Mouse (Mus musculus) CH12.LX (cell line): ENCODE data around the gene Ints6. TPM values are rescaled to one million over a fixed set of nuclear protein-coding genes. Genes with fewer than 3 reads are reported as not detected.

Source experiments
- DNase-seq: peaks from one replicate; pipeline ENCODE4 v3.0.0-alpha.2; 2013; ENCODE audit errors: extremely low read depth
- H3K27ac ChIP-seq: 2 replicates; pipeline ENCODE4 v1.5.1; 2012; ENCODE audit warnings: low read depth, mild to moderate bottlenecking, control low read depth, moderate library complexity; ENCODE audit not compliant: insufficient read depth
- H3K27me3 ChIP-seq: replicated peaks from 2 replicates; pipeline ENCODE3; 2012; ENCODE audit warnings: inconsistent platforms
- H3K36me3 ChIP-seq, 2 experiments: replicated peaks in 1 of 2; 2 replicates each; pipeline versions ENCODE3 to v1.6.1; 2012; ENCODE audit warnings: inconsistent platforms in 1 of 2, low read length in 1 of 2, mild to moderate bottlenecking in 1 of 2, mixed read lengths in 1 of 2, moderate library complexity in 1 of 2; ENCODE audit not compliant: control insufficient read depth in 1 of 2, insufficient read depth in 1 of 2
- H3K4me1 ChIP-seq, 2 experiments: 2 replicates each; pipeline ENCODE4 v1.6.1; 2012; ENCODE audit warnings: inconsistent platforms in 1 of 2, moderate library complexity in 1 of 2; ENCODE audit not compliant: insufficient read depth in 2 of 2, control insufficient read depth in 1 of 2
- H3K4me2 ChIP-seq: 2 replicates; pipeline ENCODE4 v1.6.1; 2012; ENCODE audit warnings: low read depth, mild to moderate bottlenecking, control low read depth; ENCODE audit not compliant: poor library complexity, insufficient read depth, severe bottlenecking
- H3K4me3 ChIP-seq, 3 experiments: fragments of 150-350 bp in 1 of 3; sonication (generic) in 1 of 3; replicated peaks in 1 of 3; 2 replicates each; pipeline versions ENCODE3 to v1.5.1; 2011 to 2012; ENCODE audit warnings: low read depth in 2 of 3, low read length in 2 of 3, mild to moderate bottlenecking in 2 of 3, moderate library complexity in 2 of 3, control low read depth in 1 of 3, improper control_type of control experiment in 1 of 3, inconsistent platforms in 1 of 3, mixed read lengths in 1 of 3; ENCODE audit not compliant: poor library complexity in 1 of 3
- H3K79me2 ChIP-seq: replicated peaks from 2 replicates; pipeline ENCODE4 v1.6.1; 2012; ENCODE audit warnings: mild to moderate bottlenecking, moderate library complexity; ENCODE audit not compliant: control insufficient read depth, poor library complexity, insufficient read depth, severe bottlenecking; ENCODE audit errors: extremely low read depth
- H3K9ac ChIP-seq: 2 replicates; pipeline ENCODE4 v1.6.1; 2012; ENCODE audit warnings: low read depth, mild to moderate bottlenecking, control low read depth, moderate library complexity; ENCODE audit not compliant: insufficient read depth
- H3K9me3 ChIP-seq: replicated peaks from 2 replicates; pipeline ENCODE3; 2012; ENCODE audit warnings: low read length, inconsistent platforms, mixed read lengths
- CHD1 ChIP-seq: IDR thresholded peaks from 2 replicates; pipeline ENCODE4 v1.6.1; 2012; ENCODE audit warnings: low read depth, low read length, improper control_type of control experiment, inconsistent platforms
- CHD2 ChIP-seq: IDR thresholded peaks from 2 replicates; pipeline ENCODE4 v1.6.1; 2011; ENCODE audit warnings: low read length, improper control_type of control experiment
- CTCF ChIP-seq, 2 experiments: IDR thresholded peaks in 1 of 2; conservative IDR thresholded peaks in 1 of 2; 2 replicates each; pipeline ENCODE4 v1.5.1; 2011 to 2012; ENCODE audit warnings: low read depth in 2 of 2, low read length in 2 of 2, improper control_type of control experiment in 1 of 2, inconsistent platforms in 1 of 2, mild to moderate bottlenecking in 1 of 2, moderate library complexity in 1 of 2
- E2F4 ChIP-seq: IDR thresholded peaks from 2 replicates; pipeline ENCODE4 v1.6.1; 2011; ENCODE audit warnings: low read depth, low read length, improper control_type of control experiment; ENCODE audit not compliant: insufficient replicate concordance
- EP300 ChIP-seq: IDR thresholded peaks from 2 replicates; pipeline ENCODE4 v1.6.1; 2011; ENCODE audit warnings: low read length, improper control_type of control experiment
- ETS1 ChIP-seq: conservative IDR thresholded peaks from 2 replicates; pipeline ENCODE4 v1.6.1; 2012; ENCODE audit warnings: low read depth, mild to moderate bottlenecking, inconsistent platforms, low read length, improper control_type of control experiment, moderate library complexity
- GABPA ChIP-seq: IDR thresholded peaks from 2 replicates; pipeline ENCODE4 v1.6.1; 2012; ENCODE audit warnings: low read depth, low read length, improper control_type of control experiment, inconsistent platforms; ENCODE audit not compliant: insufficient replicate concordance
- IRF4 ChIP-seq: IDR thresholded peaks from 2 replicates; pipeline ENCODE4 v1.6.1; 2014; ENCODE audit warnings: low read depth, mild to moderate bottlenecking, inconsistent platforms, low read length, improper control_type of control experiment
- JUN ChIP-seq: IDR thresholded peaks from 2 replicates; pipeline ENCODE4 v1.6.1; 2011; ENCODE audit warnings: low read depth, mild to moderate bottlenecking, low read length, improper control_type of control experiment, moderate library complexity; ENCODE audit not compliant: insufficient read depth
- KAT2A ChIP-seq: IDR thresholded peaks from 2 replicates; pipeline ENCODE4 v1.6.1; 2012; ENCODE audit warnings: low read length, improper control_type of control experiment, inconsistent platforms; ENCODE audit not compliant: insufficient replicate concordance
- MAX ChIP-seq: IDR thresholded peaks from 2 replicates; pipeline ENCODE4 v1.6.1; 2011; ENCODE audit warnings: low read length, improper control_type of control experiment
- MAZ ChIP-seq: IDR thresholded peaks from 2 replicates; pipeline ENCODE4 v1.6.1; 2012; ENCODE audit warnings: low read depth, mild to moderate bottlenecking, inconsistent platforms, low read length, improper control_type of control experiment, moderate library complexity
- MEF2A ChIP-seq: IDR thresholded peaks from 2 replicates; pipeline ENCODE4 v1.6.1; 2014; ENCODE audit warnings: low read depth, mild to moderate bottlenecking, inconsistent platforms, low read length, improper control_type of control experiment, borderline replicate concordance
- MXI1 ChIP-seq: IDR thresholded peaks from 2 replicates; pipeline ENCODE4 v1.6.1; 2011; ENCODE audit warnings: mild to moderate bottlenecking, low read depth, low read length, improper control_type of control experiment
- PAX5 ChIP-seq: IDR thresholded peaks from 2 replicates; pipeline ENCODE4 v1.6.1; 2012; ENCODE audit warnings: low read length, inconsistent platforms, mixed read lengths
- SIN3A ChIP-seq: IDR thresholded peaks from 2 replicates; pipeline ENCODE4 v1.6.1; 2012; ENCODE audit warnings: low read length, improper control_type of control experiment, inconsistent platforms
- TBP ChIP-seq: conservative IDR thresholded peaks from 2 replicates; pipeline ENCODE4 v1.6.1; 2011; ENCODE audit warnings: low read depth, low read length, improper control_type of control experiment
- TCF12 ChIP-seq: IDR thresholded peaks from 2 replicates; pipeline ENCODE4 v1.6.1; 2014; ENCODE audit warnings: low read depth, mild to moderate bottlenecking, inconsistent platforms, low read length, improper control_type of control experiment
- USF1 ChIP-seq: IDR thresholded peaks from 2 replicates; pipeline ENCODE4 v1.6.1; 2014; ENCODE audit warnings: low read depth, mild to moderate bottlenecking, inconsistent platforms, low read length, improper control_type of control experiment
- USF2 ChIP-seq: conservative IDR thresholded peaks from 2 replicates; pipeline ENCODE4 v1.6.1; 2011; ENCODE audit warnings: low read depth, low read length, improper control_type of control experiment
- ZC3H11A ChIP-seq: IDR thresholded peaks from 2 replicates; pipeline ENCODE4 v1.6.1; 2012; ENCODE audit warnings: low read depth, mild to moderate bottlenecking, inconsistent platforms, low read length, improper control_type of control experiment
- ZNF384 ChIP-seq: IDR thresholded peaks from 2 replicates; pipeline ENCODE4 v1.6.1; 2012; ENCODE audit warnings: low read depth, low read length, improper control_type of control experiment, inconsistent platforms
- dilution Hi-C: fragments of 300-500 bp; cut with MboI; formaldehyde crosslinking; loops from 2 replicates; pipeline ENCODE4 v1.14.3; 2020; ENCODE audit warnings: low sequenced_read_pairs; ENCODE audit not compliant: extremely low pct_unique_long_range_greater_than_20kb, extremely low pct_ligation_motif_present
- in situ Hi-C: fragments of 300-500 bp; cut with MboI; formaldehyde crosslinking; loops from 3 replicates; pipeline ENCODE4 v1.14.3; 2019; ENCODE audit warnings: low sequenced_read_pairs, low pct_ligation_motif_present, low pct_unique_long_range_greater_than_20kb, mixed read lengths
- polyA plus RNA-seq: library from polyadenylated mRNA; unstranded; fragments of >175 nt; gene quantifications from 2 replicates; pipeline ENCODE4 v1.2.1, GENCODE M21; 2012; ENCODE audit warnings: low read depth; ENCODE audit not compliant: insufficient read length
- total RNA-seq, 2 experiments: library from RNA; depleted of rRNA; stranded (reverse); fragments of 300-350 nt in 1 of 2; fragments of >200 nt in 1 of 2; gene quantifications; 2 replicates each; pipeline ENCODE4 v1.2.3; 2012 to 2014

Ints6 gene
- total and polyA plus RNA-seq, 3 experiments = 21.5 to 55.7 (median 44.0) TPM

DNA sequence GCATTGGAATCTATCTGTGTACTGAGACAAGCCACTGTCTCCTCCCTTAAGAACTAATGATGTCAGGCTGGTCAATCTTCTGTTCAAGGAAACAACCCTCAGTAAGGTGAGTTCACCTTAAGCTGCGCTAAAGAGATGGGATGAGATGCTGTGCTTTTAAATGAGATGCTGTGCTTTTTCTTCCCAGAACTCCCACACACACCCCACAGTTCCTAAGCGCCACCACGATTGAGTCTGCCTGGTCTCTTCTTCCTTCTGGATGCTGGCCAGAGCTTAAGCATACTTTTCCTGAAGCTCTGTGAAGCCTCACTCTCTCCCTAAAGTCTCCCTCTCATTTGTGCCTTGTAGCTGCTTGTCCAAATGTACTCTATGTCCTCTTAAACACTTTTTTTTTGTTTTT lies 39.8 kb upstream of the Ints6 start:
- H3K9me3 ChIP-seq = no peaks in the 10 kb centered on the region
- no peak overlapping the region for H3K4me3 ChIP-seq
- no peaks in the 10 kb centered on the region for H3K36me3 ChIP-seq
- H3K9ac ChIP-seq = no peak overlapping the region
- no peak overlapping the region for H3K4me2 ChIP-seq
- in situ Hi-C loops = no loop called here
- no peak for DNase-seq
- H3K27me3 ChIP-seq = no peaks in the 10 kb centered on the region
- no peak for TF ChIP-seq MEF2A
- no peak for TF ChIP-seq TCF12
- TF ChIP-seq EP300 = no peak
- TF ChIP-seq ZNF384 = no peak
- TF ChIP-seq MAZ = no peak
- TF ChIP-seq JUN = no peak
- TF ChIP-seq ZC3H11A = no peak
- TF ChIP-seq GABPA = no peak
- no peak for TF ChIP-seq ETS1
- TF ChIP-seq E2F4 = no peak
- TF ChIP-seq TBP = no peak
- no peak for TF ChIP-seq MAX
- no peak for TF ChIP-seq PAX5
- no peak for TF ChIP-seq USF1
- no peak overlapping the region for H3K27ac ChIP-seq
- 0 out of 4 replicates have a peak, but pooled peaks cover 0 to 2% of the 10 kb centered on the region in 2 experiments for H3K4me1 ChIP-seq
- no peaks in the 10 kb centered on the region for H3K79me2 ChIP-seq
- dilution Hi-C loops = no loop called here

DNA sequence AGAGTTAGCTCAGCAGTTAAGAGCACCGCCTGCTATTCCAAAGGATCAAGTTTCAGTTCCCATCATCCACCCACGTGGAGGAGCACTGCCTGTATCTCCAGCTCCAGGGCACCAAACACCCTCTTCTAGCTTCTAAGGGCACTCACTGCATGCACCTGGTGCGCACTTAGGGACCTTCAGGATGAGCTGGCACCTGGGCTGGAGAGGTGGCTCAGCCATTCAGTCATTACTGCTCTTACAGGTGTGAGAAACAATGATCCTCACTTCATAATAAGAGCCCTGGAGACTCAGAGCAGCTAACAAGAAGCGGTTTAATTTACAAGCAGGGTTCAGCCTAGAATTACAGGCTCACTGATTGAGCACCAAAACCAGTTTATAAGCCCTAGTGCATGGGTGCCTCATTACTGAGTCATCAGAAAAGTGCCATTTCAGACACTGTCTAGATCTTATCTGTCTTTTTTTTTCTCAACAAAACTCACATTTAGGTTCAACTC lies 37.7 kb upstream of the Ints6 start:
- in situ Hi-C loops = no loop called here
- Histone ChIP-seq H3K36me3 (no peaks in the 10 kb centered on the region), H3K4me3 (no peak overlapping the region), H3K4me1 (0 out of 4 replicates have a peak, but pooled peaks cover 0 to 2% of the 10 kb centered on the region in 2 experiments), H3K4me2 (no peak overlapping the region), H3K27me3 (no peaks in the 10 kb centered on the region), H3K79me2 (no peaks in the 10 kb centered on the region), H3K9me3 (no peaks in the 10 kb centered on the region), H3K27ac (no peak overlapping the region), H3K9ac (no peak overlapping the region)
- DNase-seq = no peak
- dilution Hi-C loops = no loop called here
- no peak for TF ChIP-seq IRF4
- TF ChIP-seq CHD1 = no peak
- TF ChIP-seq USF2 = no peak
- no peak for TF ChIP-seq USF1
- no peak for TF ChIP-seq CHD2
- no peak for TF ChIP-seq SIN3A
- no peak for TF ChIP-seq MXI1
- no peak for TF ChIP-seq MAZ
- TF ChIP-seq TBP = no peak
- no peak for TF ChIP-seq GABPA
- TF ChIP-seq ZNF384 = no peak
- TF ChIP-seq JUN = no peak
- TF ChIP-seq KAT2A = no peak
- no peak for TF ChIP-seq CTCF (conservative IDR thresholded peaks at IDR 0.05 in 1 of 2, IDR thresholded peaks at IDR 0.05 in 1 of 2; ENCODE audit: low read depth in 2 of 2, low read length in 2 of 2)
